Mouse (Mus musculus) bone marrow, adult 2 months (tissue): ENCODE data around the gene Terf2.
"Not testable (repeated sequence)": the region's sequence is repeated elsewhere in the genome, so short reads cannot be mapped to it uniquely, and the experiment has no call there.

Experiments used
- CTCF ChIP-seq: fragments of 200-500 bp; IDR thresholded peaks from 2 replicates; pipeline ENCODE4 v1.5.1; 2011; ENCODE audit warnings: low read length, control low read depth; ENCODE audit not compliant: control insufficient read depth, insufficient read depth
- POLR2A ChIP-seq: fragments of 200-500 bp; IDR thresholded peaks from 2 replicates; pipeline ENCODE4 v1.6.1; 2011; ENCODE audit warnings: low read depth, mild to moderate bottlenecking, control low read depth, low read length, borderline replicate concordance; ENCODE audit not compliant: control insufficient read depth

DNA sequence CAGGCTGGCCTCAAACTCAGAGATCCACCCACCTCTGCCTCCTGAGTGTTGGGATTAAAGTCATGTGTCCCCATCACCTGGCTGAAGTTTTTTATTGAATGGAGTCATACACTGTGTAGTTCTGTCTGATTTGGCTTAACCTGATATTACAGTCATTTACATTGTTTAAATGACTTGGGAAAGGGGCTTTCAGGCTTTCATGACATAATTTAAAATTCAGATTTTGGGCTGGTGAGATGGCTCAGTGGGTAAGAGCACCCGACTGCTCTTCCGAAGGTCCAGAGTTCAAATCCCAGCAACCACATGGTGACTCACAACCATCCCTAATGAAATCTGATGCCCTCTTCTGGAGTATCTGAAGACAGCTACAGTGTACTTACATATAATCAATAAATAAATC, 62.7 kb downstream of the Terf2 start:
- not testable (repeated sequence) for TF ChIP-seq CTCF, POLR2A
